Comparison of ENCODE assay signal across 19 mouse cellular contexts in genomic region chr2:144450378-144450777, GRCm38 (mm10).
"Had no signal": no experiment of that assay in that cellular context is flagged by ENCODE, and none has a peak within 500 bp of the region (broad histone marks: within the 10 kb centered on the region; RNA-seq: fewer than 3 reads in every experiment).

No protein-coding gene starts in this region.

- H3K9ac ChIP-seq: liver, embryonic 15.5 days; liver, postnatal 0 days; lung, embryonic 15.5 days; midbrain, embryonic 13.5 days; midbrain, embryonic 15.5 days; neural tube, embryonic 13.5 days; neural tube, embryonic 15.5 days; stomach, embryonic 15.5 days had no signal

- H3K36me3 ChIP-seq: liver, embryonic 15.5 days; lung, embryonic 15.5 days; midbrain, embryonic 13.5 days; midbrain, embryonic 15.5 days; neural tube, embryonic 13.5 days; neural tube, embryonic 15.5 days; stomach, embryonic 15.5 days had no signal

- ATAC-seq: liver, postnatal 0 days; lung, postnatal 0 days; midbrain, embryonic 13.5 days; midbrain, embryonic 15.5 days had no signal

- H3K4me1 ChIP-seq: lung, embryonic 15.5 days; megakaryocyte, embryonic 14.5 days; midbrain, embryonic 13.5 days; midbrain, embryonic 15.5 days; neural tube, embryonic 13.5 days; neural tube, embryonic 15.5 days; stomach, embryonic 15.5 days had no signal

- DNase-seq: liver, postnatal 0 days; lung, adult 2 months; lung, postnatal 14 days; lung, postnatal 4 days; right cerebral cortex, postnatal 14 days; thymus, adult 2 months; thymus, postnatal 25 days; thymus, postnatal 4 days had no signal

- H3K9me3 ChIP-seq: liver, embryonic 15.5 days; lung, embryonic 15.5 days; megakaryocyte, embryonic 14.5 days; midbrain, embryonic 13.5 days; midbrain, embryonic 15.5 days; neural tube, embryonic 13.5 days; neural tube, embryonic 15.5 days; stomach, embryonic 15.5 days had no signal

- H3K4me3 ChIP-seq: liver, embryonic 15.5 days; lung, embryonic 15.5 days; megakaryocyte, embryonic 14.5 days; midbrain, embryonic 13.5 days; midbrain, embryonic 15.5 days; myocyte; neural tube, embryonic 13.5 days; neural tube, embryonic 15.5 days; stomach, embryonic 15.5 days had no signal

- H3K27ac ChIP-seq: liver, embryonic 15.5 days; lung, embryonic 15.5 days; midbrain, embryonic 13.5 days; midbrain, embryonic 15.5 days; neural tube, embryonic 13.5 days; neural tube, embryonic 15.5 days; stomach, embryonic 15.5 days; stomach, postnatal 0 days had no signal
